Mouse (Mus musculus) midbrain, embryonic 12.5 days (tissue): ENCODE measurements around the gene Gstp1. TPM values are rescaled to one million over a fixed set of nuclear protein-coding genes. Genes with fewer than 3 reads are reported as not detected.

ENCODE experiments used
- ATAC-seq: fragments of 200-750 bp; cut with Nextera tagmentation; 2 replicates; pipeline ENCODE4 v1.8.0; 2017; ENCODE audit warnings: low read depth, moderate TSS enrichment, moderate library complexity; ENCODE audit not compliant: low FRiP score
- H3K27ac ChIP-seq: fragments of 300-500 bp; sonication (generic); replicated peaks from 2 replicates; pipeline ENCODE4 v1.5.1; 2016; ENCODE audit warnings: mild to moderate bottlenecking
- H3K27me3 ChIP-seq: fragments of 300-500 bp; sonication (generic); 2 replicates; pipeline ENCODE4 v1.6.1; 2016; ENCODE audit warnings: mild to moderate bottlenecking
- H3K36me3 ChIP-seq: fragments of 300-500 bp; sonication (generic); 2 replicates; pipeline ENCODE4 v1.6.1; 2016
- H3K4me1 ChIP-seq: fragments of 300-500 bp; sonication (generic); 2 replicates; pipeline ENCODE4 v1.6.1; 2016
- H3K4me2 ChIP-seq: fragments of 300-500 bp; sonication (generic); replicated peaks from 2 replicates; pipeline ENCODE4 v1.6.1; 2016; ENCODE audit warnings: mild to moderate bottlenecking, moderate library complexity
- H3K4me3 ChIP-seq: fragments of 300-500 bp; sonication (generic); 2 replicates; pipeline ENCODE4 v1.5.1; 2016; ENCODE audit warnings: mild to moderate bottlenecking
- H3K9ac ChIP-seq: fragments of 300-500 bp; sonication (generic); replicated peaks from 2 replicates; pipeline ENCODE4 v1.6.1; 2016; ENCODE audit warnings: mild to moderate bottlenecking, moderate library complexity
- H3K9me3 ChIP-seq: fragments of 300-500 bp; sonication (generic); 2 replicates; pipeline ENCODE4 v1.6.1; 2016; ENCODE audit warnings: mild to moderate bottlenecking
- WGBS: fragments of 180-500 bp; shearing (Covaris S2); methylation state at CpG from one replicate; pipeline ENCODE4 v1.1.7; 2016; 5-methylcytosine and 5-hydroxymethylcytosine counted together
- polyA plus RNA-seq: library from polyadenylated mRNA; unstranded; fragments of >200 nt; fragmentation: Nextera tagmentation; extraction: Ambion mirVana; gene quantifications from 2 replicates; pipeline ENCODE4 v1.2.1, GENCODE M21; 2016

Gstp1 gene
- polyA plus RNA-seq, 1 experiment from 2014 or later, result 328 TPM

DNA sequence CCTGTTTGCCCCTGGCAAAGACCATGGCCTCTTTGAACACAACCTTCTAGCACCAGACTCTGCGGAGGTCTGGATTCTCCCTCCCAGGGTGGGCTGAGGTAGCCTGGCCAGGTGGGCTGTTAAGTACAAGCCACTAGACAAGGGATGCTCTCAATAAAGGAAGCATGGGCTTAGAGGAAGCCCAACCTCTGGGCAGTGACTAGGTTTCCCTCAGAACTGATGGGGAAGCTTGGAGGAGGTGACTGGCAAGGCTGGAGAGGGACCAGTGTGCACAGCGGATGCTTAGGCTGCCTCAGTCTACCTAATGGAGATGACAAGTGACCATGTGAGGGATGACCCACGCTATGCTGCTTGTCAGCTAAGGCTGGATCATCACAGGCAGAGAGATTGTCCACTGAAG, 45.8 kb downstream of the Gstp1 start:
- H3K4me2 ChIP-seq, result no peak overlapping the region
- no peaks in the 10 kb centered on the region for H3K4me1 ChIP-seq
- no peak overlapping the region for H3K27ac ChIP-seq
- no peak overlapping the region for H3K4me3 ChIP-seq
- H3K9me3 ChIP-seq, result no peaks in the 10 kb centered on the region
- ATAC-seq, result no peak
- 94% methylated on average over 3 of the region's 3 CpGs for WGBS
- H3K27me3 ChIP-seq, result no peaks in the 10 kb centered on the region
- H3K9ac ChIP-seq, result no peak overlapping the region
- no peaks in the 10 kb centered on the region for H3K36me3 ChIP-seq

DNA sequence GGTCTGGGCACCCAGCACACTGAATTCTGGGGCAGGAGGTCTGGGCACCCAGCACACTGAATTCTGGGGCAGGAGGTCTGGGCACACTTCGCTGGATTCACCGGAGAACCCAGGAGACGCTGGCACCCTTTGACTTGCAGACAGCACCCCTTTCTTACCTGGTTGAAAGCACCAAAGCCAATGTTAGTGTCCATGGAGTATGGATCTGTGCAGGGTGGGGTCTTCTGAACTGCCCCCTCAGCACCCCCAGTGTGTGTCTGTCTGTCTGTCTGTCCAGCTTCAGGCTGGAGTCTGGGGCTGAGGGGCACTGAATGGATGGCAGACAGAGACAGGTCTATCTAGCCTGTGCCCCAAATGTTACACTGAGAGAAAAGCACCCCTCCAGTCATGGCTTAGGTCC, 46.2 kb downstream of the Gstp1 start:
- Histone ChIP-seq H3K9me3 (no peaks in the 10 kb centered on the region), H3K4me3 (no peak overlapping the region), H3K4me2 (no peak overlapping the region), H3K27me3 (no peaks in the 10 kb centered on the region), H3K4me1 (peaks cover 2% of the 10 kb centered on the region; the same call in 1 of the 2 replicates), H3K9ac (no peak overlapping the region), H3K27ac (no peak overlapping the region), H3K36me3 (no peaks in the 10 kb centered on the region)
- WGBS, result 95% methylated on average over 3 of the region's 3 CpGs
- ATAC-seq, result no peak

- Histone ChIP-seq H3K27ac (no peak overlapping the region), H3K4me1 (peaks cover 6% of the 10 kb centered on the region; the same call in 1 of the 2 replicates), H3K9me3 (no peaks in the 10 kb centered on the region), H3K36me3 (no peaks in the 10 kb centered on the region), H3K27me3 (no peaks in the 10 kb centered on the region), H3K9ac (no peak overlapping the region), H3K4me3 (no peak overlapping the region), H3K4me2 (no peak overlapping the region)
- WGBS, result 72% methylated on average over 6 of the region's 6 CpGs
- no peak for ATAC-seq
Measured at GRCm38 (mm10) chr19:3990804-3991203, 47.0 kb downstream of the Gstp1 start.

GRCm38 (mm10) chr19:3988750-3989149, 49.0 kb downstream of the Gstp1 start:
- no peaks in the 10 kb centered on the region for H3K9me3 ChIP-seq
- no peaks in the 10 kb centered on the region for H3K27me3 ChIP-seq
- no peak for ATAC-seq
- H3K9ac ChIP-seq, result no peak overlapping the region
- H3K4me1 ChIP-seq, result peaks cover 14% of the 10 kb centered on the region
- H3K4me2 ChIP-seq, result no peak overlapping the region
- H3K4me3 ChIP-seq, result no peak overlapping the region
- H3K27ac ChIP-seq, result no peak overlapping the region
- H3K36me3 ChIP-seq, result no peaks in the 10 kb centered on the region
- 87% methylated on average over 4 of the region's 4 CpGs for WGBS

DNA sequence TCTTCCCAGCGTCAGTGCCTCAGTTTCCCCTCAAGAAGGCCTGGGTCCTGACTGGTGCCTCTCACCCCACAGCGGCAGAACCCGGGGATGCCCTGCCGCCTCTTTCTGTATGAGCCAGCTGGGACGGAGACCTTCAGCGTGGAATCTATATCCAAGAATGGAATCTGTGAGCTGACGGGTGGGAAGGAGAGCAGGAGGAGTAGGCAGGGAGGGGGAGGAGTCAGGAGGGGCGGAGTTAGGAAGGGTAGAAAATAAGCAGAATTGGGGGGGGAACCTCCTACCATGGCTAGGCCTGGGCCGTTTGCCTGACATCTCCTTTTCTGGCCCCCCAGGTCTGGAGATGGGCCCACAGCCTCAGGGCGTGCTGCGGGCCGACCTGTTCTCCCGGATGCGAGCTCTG, 49.7 kb downstream of the Gstp1 start:
- no peaks in the 10 kb centered on the region for H3K36me3 ChIP-seq
- H3K27me3 ChIP-seq, result no peaks in the 10 kb centered on the region
- H3K4me2 ChIP-seq, result no peak overlapping the region
- H3K9ac ChIP-seq, result no peak overlapping the region
- H3K4me1 ChIP-seq, result peaks cover 17% of the 10 kb centered on the region
- no peak overlapping the region for H3K27ac ChIP-seq
- 93% methylated on average over 14 of the region's 14 CpGs for WGBS
- no peaks in the 10 kb centered on the region for H3K9me3 ChIP-seq
- H3K4me3 ChIP-seq, result no peak overlapping the region
- ATAC-seq, result no peak

DNA sequence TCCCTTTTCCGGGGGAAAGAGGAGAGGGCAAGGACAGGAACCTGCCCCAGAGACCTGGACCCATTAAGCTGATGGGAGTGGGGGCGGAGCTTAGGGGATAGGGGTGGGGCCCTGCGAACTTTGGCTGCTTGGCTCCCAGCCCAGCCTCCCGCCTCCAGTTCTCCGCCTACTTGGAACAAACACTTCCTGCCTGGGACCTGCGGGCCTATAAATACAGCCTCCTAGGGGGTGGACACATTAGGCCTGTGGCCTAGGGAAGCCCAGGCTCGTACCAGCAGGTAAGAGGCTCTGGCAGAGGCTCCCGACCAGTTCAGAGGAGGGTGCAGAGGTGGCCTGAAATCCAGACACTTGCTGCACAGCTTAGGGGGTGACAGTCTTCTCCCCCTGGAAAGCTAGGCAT, 51.5 kb downstream of the Gstp1 start, which contains the start of gene Acy3:
Acy3 (plus strand) TSS at position 237 of the 400 bp plus-strand sequence.
- H3K4me1 ChIP-seq, result peaks cover 17% of the 10 kb centered on the region
- no peak within 1 kb of the TSS for H3K4me2 ChIP-seq
- no peak for ATAC-seq
- H3K9me3 ChIP-seq, result no peaks in the 10 kb centered on the region
- no peaks in the 10 kb centered on the region for H3K36me3 ChIP-seq
- no peak within 1 kb of the TSS for H3K4me3 ChIP-seq
- no peak within 1 kb of the TSS for H3K27ac ChIP-seq
- H3K27me3 ChIP-seq, result no peaks in the 10 kb centered on the region
- 18% methylated on average over 8 of the region's 8 CpGs for WGBS
- no peak within 1 kb of the TSS for H3K9ac ChIP-seq

Other genes with a start within 250 kb of the Gstp1 start
- gene Chka, start 186.2 kb downstream of the Gstp1 start, polyA plus RNA-seq, result 69.1 and 73.9 TPM in 2 replicates
- 16.3 and 18.7 TPM in 2 replicates for gene Tcirg1, start 130.9 kb downstream of the Gstp1 start, polyA plus RNA-seq
- gene Ndufs8, start 125.2 kb downstream of the Gstp1 start, polyA plus RNA-seq, result 193 and 210 TPM in 2 replicates
- gene Aldh3b1, start 108.2 kb downstream of the Gstp1 start, polyA plus RNA-seq, result 0.83 and 0.96 TPM in 2 replicates
- gene Unc93b1, start 102.8 kb downstream of the Gstp1 start, polyA plus RNA-seq, result 8.5 and 10.4 TPM in 2 replicates
- not detected in 2 replicates for gene Aldh3b3, start 79.3 kb downstream of the Gstp1 start, polyA plus RNA-seq
- gene Aldh3b2, start 65.7 kb downstream of the Gstp1 start, polyA plus RNA-seq, result 0.62 and 1.0 TPM in 2 replicates
- gene Acy3, start 51.4 kb downstream of the Gstp1 start, polyA plus RNA-seq, result 0.88 and 1.3 TPM in 2 replicates
- gene Tbx10, start 45.2 kb downstream of the Gstp1 start, polyA plus RNA-seq, result not detected in 2 replicates
- 15.6 and 17.6 TPM in 2 replicates for gene Nudt8, start 37.4 kb downstream of the Gstp1 start, polyA plus RNA-seq
- 3.5 and 4.5 TPM in 2 replicates for gene Gm49405, start 37.4 kb downstream of the Gstp1 start, polyA plus RNA-seq
- 3.6 and 5.2 TPM in 2 replicates for gene Doc2g, start 34.7 kb downstream of the Gstp1 start, polyA plus RNA-seq
- 181 and 188 TPM in 2 replicates for gene Ndufv1, start 25.2 kb downstream of the Gstp1 start, polyA plus RNA-seq
- gene Gstp2, start 8.0 kb upstream of the Gstp1 start, polyA plus RNA-seq, result 1.6 and 2.4 TPM in 2 replicates
- gene Gstp3, start 21.6 kb upstream of the Gstp1 start, polyA plus RNA-seq, result not detected in 2 replicates
- gene Cabp2, start 43.6 kb upstream of the Gstp1 start, polyA plus RNA-seq, result not detected in 2 replicates
- 66.7 and 68.0 TPM in 2 replicates for gene Cdk2ap2, start 59.2 kb upstream of the Gstp1 start, polyA plus RNA-seq
- gene Pitpnm1, start 62.0 kb upstream of the Gstp1 start, polyA plus RNA-seq, result 27.2 and 29.0 TPM in 2 replicates
- gene Aip, start 87.9 kb upstream of the Gstp1 start, polyA plus RNA-seq, result 59.5 and 63.6 TPM in 2 replicates
- not detected in 2 replicates for gene Gpr152, start 101.8 kb upstream of the Gstp1 start, polyA plus RNA-seq
- gene Cabp4, start 106.0 kb upstream of the Gstp1 start, polyA plus RNA-seq, result 0.12 and 0.14 TPM in 2 replicates
- gene Coro1b, start 110.6 kb upstream of the Gstp1 start, polyA plus RNA-seq, result 121 and 133 TPM in 2 replicates
- 0.42 and 0.71 TPM in 2 replicates for gene Ptprcap, start 115.6 kb upstream of the Gstp1 start, polyA plus RNA-seq
- gene Rps6kb2, start 125.4 kb upstream of the Gstp1 start, polyA plus RNA-seq, result 62.8 and 63.3 TPM in 2 replicates
- 3.8 and 4.2 TPM in 2 replicates for gene Carns1, start 137.5 kb upstream of the Gstp1 start, polyA plus RNA-seq
- 0.73 and 0.86 TPM in 2 replicates for gene Tbc1d10c, start 153.3 kb upstream of the Gstp1 start, polyA plus RNA-seq
- gene Ppp1ca, start 154.1 kb upstream of the Gstp1 start, polyA plus RNA-seq, result 709 and 733 TPM in 2 replicates
- 35.0 and 41.5 TPM in 2 replicates for gene Rad9a, start 163.7 kb upstream of the Gstp1 start, polyA plus RNA-seq
- gene Clcf1, start 176.3 kb upstream of the Gstp1 start, polyA plus RNA-seq, result 0.48 and 0.94 TPM in 2 replicates
- not detected in 2 replicates for gene AC109138.7, start 176.4 kb upstream of the Gstp1 start, polyA plus RNA-seq
- 15.2 and 16.1 TPM in 2 replicates for gene Pold4, start 193.9 kb upstream of the Gstp1 start, polyA plus RNA-seq
- 6.0 and 7.5 TPM in 2 replicates for gene Ssh3, start 231.2 kb upstream of the Gstp1 start, polyA plus RNA-seq
- gene Ankrd13d, start 245.2 kb upstream of the Gstp1 start, polyA plus RNA-seq, result 17.6 and 18.9 TPM in 2 replicates